Mouse (Mus musculus): ENCODE results near the gene Gm42420. TPM values are rescaled to one million over a fixed set of nuclear protein-coding genes. Genes with fewer than 3 reads are reported as not detected.

The Gm42420 gene
- 1.6 TPM in 1 of 2 replicates, not detected in the other for polyA plus RNA-seq (2021; fragmentation: Nextera tagmentation)
- long read RNA-seq, experiment 1, result 0 reads
- long read RNA-seq, experiment 2, result 0 reads

GRCm38 (mm10) chr6:39585517-39585916 lies at the start of gene Gm42420:
Gene Gm42420 (plus strand): TSS chr6:39585753.

GRCm38 (mm10) chr6:39557723-39558261 lies 27.8 kb upstream of the Gm42420 start, which contains the start of gene Dennd2a:
Gene Dennd2a (minus strand): TSS chr6:39557867.

GRCm38 (mm10) chr6:39573791-39574554 lies 11.6 kb upstream of the Gm42420 start, which contains the start of gene Adck2:
Gene Adck2 (plus strand): TSS chr6:39573873.

GRCm38 (mm10) chr6:39592401-39593214 lies 7.1 kb downstream of the Gm42420 start, which contains the start of gene Ndufb2:
Gene Ndufb2 (plus strand): TSS chr6:39592574.

Other genes with a start within 250 kb of the Gm42420 start
- 18.1 and 18.4 TPM in 2 replicates for gene Slc37a3, start 208.1 kb upstream of the Gm42420 start, polyA plus RNA-seq (2021; fragmentation: Nextera tagmentation)
- 0.20 and 0.28 TPM in 2 replicates for gene Rab19, start 204.6 kb upstream of the Gm42420 start, polyA plus RNA-seq (2021; fragmentation: Nextera tagmentation)
- gene Mkrn1, start 165.3 kb upstream of the Gm42420 start, polyA plus RNA-seq (2021; fragmentation: Nextera tagmentation), result 66.2 and 73.4 TPM in 2 replicates
- 2.4 and 2.8 TPM in 2 replicates for gene Dennd2a, start 27.9 kb upstream of the Gm42420 start, polyA plus RNA-seq (2021; fragmentation: Nextera tagmentation)
- gene Adck2, start 11.9 kb upstream of the Gm42420 start, polyA plus RNA-seq (2021; fragmentation: Nextera tagmentation), result 16.5 and 17.3 TPM in 2 replicates
- gene Ndufb2, start 6.8 kb downstream of the Gm42420 start, polyA plus RNA-seq (2021; fragmentation: Nextera tagmentation), result 817 and 903 TPM in 2 replicates
- 17.2 and 27.1 TPM in 2 replicates for gene Braf, start 139.7 kb downstream of the Gm42420 start, polyA plus RNA-seq (2021; fragmentation: Nextera tagmentation)
- gene Mrps33, start 225.2 kb downstream of the Gm42420 start, polyA plus RNA-seq (2021; fragmentation: Nextera tagmentation), result 515 and 572 TPM in 2 replicates